Mouse (Mus musculus): ENCODE measurements at regions not wholly inside any gene's neighbourhood (a gene's known extent, or its start where the extent isn't known, plus 50 kb on each side); places are given as distances from the start of the nearest gene placed in this dataset.

- TF ChIP-seq CTCF (IDR thresholded peaks at IDR 0.05; ENCODE audit: low read depth) (no peak), EP300 (IDR thresholded peaks at IDR 0.05; ENCODE audit: low read depth) (no peak)
Measured at GRCm38 (mm10) chr15:24682167-24682566, 731.4 kb downstream of the Basp1 start.

Data from heart, postnatal 0 days (tissue).